Mouse (Mus musculus): ENCODE data around the gene Adm2.
A peak's percentile ranks its signal among the peaks of the same experiment; 100 is the strongest.

The Adm2 gene

DNA sequence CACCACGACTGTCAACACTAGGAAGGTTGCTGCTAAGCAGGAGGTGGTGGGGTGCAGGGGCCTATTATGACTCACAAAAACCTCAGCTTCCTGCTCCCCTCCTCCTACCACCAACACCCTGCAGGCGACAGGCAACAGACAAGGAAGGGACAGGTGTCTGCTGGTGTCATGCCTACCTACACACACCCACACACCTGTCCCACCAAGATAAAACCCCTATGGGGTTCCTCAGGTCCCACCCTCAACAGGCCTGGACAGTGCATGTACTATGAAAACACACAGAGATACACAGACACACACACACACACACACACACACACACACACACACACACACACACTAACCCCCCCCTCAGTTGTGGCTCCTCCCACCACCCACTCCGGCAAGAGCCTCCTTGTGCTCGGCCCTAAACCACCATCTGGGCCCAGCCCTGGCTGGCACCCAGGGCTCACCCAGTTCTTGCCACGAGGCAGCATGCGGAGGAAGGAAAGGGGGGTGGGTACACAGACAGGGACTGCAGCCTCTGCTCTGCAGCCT is 12.5 kb upstream of the Adm2 start:
- peak; percentile 37 for DNase-seq (ENCODE audit: low read depth)

DNA sequence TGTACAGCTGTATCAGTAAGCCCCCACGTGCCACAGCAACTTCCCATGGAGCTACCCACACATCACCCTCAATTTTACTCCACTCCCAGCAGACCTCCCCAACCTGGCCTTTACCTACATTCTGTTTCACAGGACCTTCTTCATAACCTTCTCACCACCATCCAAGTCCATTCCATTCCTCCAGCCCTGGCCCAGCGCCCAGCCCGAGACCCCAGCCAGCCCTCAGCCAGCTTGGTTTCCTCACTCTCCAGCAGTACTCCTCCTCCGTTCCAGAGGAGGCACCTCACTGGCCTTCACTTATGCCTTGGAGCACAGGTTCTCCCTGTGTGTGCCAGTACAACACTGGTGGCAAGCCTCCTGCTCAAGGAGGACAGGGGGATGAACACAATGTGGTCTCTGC is 9.2 kb upstream of the Adm2 start:
- no peak for DNase-seq (ENCODE audit: low read depth)

DNA sequence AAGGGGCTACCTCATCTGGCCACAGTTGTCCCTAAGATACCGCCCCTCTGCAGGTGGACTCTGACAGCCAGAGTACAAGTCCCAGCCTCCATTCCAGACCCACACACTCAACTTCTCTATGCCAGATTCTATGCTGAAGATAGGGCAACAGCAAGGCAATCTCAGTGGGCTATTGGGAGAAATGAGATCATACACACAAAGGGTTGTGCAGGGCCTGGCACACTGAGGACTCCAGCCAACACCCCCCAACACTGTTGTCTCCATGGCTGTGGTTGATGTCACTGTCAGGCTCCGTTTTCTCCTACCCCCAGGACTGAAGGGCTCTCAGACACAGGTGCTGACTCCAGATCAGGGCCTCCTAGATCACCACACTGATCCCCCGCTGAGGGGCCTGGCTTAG is 8.4 kb upstream of the Adm2 start:
- no peak for DNase-seq (ENCODE audit: low read depth)

DNA sequence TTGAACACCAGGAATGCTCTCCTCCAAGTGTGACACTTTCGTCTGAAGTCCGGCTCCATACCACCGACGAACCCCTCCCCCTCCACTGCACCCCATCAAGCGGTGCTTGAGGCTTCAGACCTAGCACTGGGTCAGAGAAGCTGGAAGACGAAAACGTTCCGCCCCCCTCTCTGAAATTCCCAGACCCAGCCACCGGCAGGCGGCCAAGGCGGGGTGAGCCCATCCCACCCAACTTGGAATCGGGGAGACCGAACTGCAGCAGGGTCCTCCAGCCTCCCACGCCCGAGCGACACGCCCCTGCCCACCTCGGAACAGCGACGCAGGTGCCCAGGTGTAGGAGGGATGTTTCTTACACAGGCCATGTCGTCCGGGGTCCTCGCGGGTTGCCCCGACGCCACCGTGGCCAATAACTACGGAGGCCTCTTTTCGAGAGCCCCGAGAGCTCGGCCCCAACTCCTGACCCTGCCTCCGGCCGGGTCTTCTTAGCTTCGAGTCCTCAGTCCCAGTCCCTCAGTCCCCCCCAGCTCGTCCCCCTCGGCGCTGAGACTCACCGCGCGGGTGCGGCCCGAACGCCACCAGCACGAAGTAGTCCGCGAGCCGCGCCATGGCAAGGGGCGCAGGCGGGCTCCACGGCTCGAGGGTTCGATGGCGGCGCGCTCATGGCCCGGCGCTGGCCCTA is 7.9 kb upstream of the Adm2 start:
- DNase-seq (ENCODE audit: low read depth), result no peak

DNA sequence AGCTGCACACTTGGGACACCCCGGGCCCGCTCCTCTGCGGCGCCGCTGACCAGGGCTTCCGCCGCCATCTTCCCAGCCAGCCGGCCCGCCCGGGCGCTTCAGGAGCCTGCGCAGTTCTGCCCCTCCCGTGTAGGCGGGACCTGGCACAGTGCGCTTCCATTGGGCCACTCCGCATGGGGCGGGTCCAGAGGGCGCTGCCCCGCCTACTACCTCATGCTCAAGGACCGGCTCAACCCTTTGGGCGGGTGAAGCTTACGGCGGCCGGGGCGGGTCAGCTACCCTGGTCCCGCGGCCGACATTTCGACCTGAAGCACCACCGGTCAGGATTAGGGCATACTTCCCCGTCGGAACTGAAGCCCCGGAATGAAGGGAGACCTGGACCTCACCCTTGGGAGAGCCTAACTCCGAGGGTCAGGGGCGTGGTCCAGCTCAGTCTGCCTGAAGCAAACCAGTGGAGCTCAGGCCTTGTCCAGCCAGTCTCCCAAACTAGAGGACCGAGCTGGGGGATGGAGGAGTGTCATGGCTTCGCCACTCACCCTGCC is 7.3 kb upstream of the Adm2 start, which contains the start of gene Sbf1:
Gene Sbf1, minus strand, starts transcription at position 122 of the 542 bp plus-strand sequence.
- peak; percentile 92 for DNase-seq (ENCODE audit: low read depth)

DNA sequence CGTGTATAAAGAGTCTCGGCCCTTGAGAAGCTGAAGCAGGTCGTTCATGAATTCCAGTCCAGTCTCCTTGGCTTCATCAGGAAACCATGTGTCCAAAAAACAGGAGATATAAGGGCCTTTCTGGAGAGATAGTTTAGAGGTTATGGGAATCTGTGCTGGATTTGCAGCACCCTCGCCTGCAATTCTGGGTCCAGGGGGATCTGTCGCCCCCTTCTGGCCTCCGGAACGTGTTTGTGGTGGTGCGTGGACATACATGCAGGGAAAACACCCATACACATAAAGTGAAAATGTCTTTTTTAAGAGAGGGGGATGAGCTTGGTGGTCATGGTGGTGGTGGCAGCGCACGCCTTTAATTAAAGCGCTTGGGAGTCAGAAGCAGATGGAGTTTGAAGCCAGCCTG is 6.4 kb upstream of the Adm2 start:
- no peak for DNase-seq (ENCODE audit: low read depth)

DNA sequence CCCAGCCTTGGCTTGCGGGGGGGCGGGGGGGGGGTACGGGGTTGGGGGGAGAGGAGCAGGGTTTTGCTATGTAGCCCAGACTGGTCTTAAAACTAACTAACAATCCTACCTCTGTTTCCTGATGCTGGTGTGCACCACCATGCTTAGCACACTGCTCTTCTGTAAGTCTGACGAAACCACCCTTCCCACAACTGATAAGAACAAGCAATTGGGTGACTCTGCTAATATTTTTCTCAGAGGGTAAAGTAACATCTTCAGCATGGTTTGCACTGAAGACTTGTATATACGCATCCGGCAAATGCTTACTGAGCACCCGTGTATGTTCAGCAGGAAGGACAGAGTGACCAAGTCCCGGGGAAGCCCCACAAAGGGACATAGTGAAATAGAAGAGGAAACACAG is 1.3 kb upstream of the Adm2 start:
- DNase-seq (ENCODE audit: low read depth), result no peak

DNA sequence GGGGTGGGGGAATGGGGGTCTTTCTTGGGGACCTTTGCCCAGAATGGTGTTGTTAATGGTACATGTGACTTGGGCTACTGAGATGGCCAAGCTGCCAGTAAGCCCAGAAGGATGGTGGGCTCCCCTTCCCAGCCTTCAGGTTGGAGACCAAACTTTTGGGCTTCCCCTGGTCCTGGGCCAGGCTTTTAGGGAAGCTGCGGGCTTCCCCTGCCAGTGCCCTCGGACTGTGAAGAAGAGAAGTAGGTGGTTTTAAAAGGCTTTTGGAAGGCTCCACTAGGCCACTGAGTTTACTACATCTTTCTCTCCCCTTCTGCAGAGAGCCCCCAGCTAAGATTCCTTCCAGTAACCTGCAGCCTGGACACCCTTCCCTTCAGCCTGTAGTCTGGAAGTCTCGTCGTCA is 1.1 kb downstream of the Adm2 start:
- DNase-seq (ENCODE audit: low read depth), result no peak

DNA sequence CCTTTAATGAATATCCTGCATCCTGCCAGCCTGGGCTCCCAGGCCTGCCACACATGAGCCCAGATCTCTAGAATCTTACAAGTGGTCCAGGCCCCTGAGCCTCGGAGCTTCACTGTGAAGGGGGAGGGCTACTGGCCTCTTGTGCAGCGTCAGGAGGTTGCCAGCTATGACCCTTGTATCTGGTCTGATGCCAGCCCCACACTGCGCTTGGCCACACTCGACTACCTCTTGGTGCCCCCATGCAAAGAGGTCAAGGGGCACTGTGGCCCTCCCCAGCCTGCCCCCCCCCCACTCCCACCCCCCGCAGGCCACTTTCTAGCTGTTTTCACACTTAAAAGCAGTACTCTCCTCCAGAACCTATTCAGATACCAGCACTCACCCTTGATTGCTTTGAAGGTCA is 3.9 kb downstream of the Adm2 start:
- no peak for DNase-seq (ENCODE audit: low read depth)

DNA sequence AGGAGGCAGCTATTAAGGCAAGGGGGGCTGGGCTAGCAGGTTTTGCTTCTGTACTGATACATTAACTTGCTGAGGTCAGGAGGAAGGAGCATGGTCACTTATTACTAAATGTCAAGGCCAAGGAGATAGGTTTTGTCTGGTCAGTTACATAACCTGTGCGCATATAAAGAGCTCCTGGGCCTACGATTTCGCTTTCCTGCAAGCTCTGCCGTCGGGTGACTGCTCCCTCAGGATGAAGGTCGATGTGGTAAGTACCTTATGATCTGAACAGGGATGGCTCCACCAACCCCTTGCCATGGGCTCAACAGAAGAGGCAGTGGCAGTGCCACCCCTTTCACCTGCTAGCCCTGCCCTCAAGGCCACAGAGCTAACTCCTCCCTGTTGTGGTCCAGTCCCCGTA is 11.8 kb downstream of the Adm2 start, which contains the start of gene Miox:
Gene Miox, plus strand, starts transcription at position 128 of the 400 bp plus-strand sequence.
- DNase-seq (ENCODE audit: low read depth), result no peak

DNA sequence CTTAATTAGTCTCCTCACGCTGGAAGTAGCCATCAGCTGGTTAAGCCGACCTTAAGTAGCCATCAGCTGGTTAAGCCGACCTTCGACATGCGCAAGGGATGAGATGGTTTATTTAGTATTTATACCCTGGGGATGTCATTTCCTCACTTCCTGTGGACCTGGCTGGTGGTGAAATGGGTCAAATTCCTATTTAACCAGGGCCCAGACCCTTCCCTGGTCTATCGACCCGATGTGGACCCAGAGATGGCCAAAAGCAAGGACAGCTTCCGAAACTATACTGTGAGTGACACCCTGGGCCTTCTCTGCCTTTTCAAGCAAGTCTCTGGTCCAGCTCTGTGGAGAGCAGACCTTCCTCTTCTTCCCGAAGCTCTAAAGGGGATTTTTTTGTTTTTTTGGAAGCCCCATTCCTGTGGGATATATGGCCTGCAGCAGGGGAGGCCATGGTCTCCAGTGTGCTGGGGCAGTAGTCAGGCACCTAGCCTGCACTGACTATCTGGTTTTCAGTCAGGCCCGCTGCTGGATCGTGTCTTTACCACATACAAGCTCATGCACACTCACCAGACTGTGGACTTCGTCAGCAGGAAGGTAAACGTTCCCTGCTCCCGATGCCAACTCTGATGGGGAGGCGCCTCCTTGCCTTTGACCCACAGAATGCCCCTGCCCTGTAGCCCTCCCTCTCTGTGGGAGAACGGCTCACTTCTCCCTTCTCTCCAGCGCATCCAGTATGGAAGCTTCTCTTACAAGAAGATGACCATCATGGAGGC is 12.4 kb downstream of the Adm2 start:
- no peak for DNase-seq (ENCODE audit: low read depth)

DNA sequence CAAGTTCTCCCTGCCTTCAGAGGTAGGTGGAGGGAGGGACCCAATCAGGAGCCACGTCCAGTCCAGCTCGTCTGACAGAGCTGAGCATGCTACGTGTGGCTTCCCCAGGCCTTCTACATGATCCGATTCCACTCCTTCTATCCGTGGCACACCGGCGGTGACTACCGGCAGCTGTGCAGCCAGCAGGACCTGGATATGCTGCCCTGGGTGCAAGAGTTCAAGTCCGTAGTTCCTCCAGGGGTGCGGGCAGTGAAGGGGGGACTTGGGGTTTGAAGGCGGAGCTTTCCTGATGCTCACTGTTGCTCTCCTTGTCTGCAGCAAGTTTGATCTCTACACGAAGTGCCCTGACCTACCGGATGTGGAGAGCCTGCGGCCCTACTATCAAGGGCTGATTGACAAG is 13.9 kb downstream of the Adm2 start:
- DNase-seq (ENCODE audit: low read depth), result no peak

DNA sequence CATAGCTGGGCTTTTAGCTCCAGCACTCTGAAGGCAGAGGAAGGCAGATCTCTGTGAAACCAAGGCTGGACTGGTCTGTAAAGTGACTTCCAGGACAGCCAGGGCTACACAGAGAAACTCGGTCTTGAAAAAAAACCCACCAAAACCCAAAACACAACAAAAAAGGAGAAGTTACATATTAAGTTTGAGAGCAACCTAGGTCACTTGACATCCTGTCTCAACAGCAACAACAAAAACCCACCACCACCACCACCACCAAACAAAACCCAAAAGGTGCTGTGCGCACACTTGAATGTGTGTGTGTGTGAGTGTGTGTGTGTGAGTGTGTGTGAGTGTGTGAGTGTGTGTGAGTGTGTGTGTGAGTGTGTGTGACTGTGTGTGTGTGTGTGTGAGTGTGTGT is 17.2 kb downstream of the Adm2 start:
- DNase-seq (ENCODE audit: low read depth), result no peak

DNA sequence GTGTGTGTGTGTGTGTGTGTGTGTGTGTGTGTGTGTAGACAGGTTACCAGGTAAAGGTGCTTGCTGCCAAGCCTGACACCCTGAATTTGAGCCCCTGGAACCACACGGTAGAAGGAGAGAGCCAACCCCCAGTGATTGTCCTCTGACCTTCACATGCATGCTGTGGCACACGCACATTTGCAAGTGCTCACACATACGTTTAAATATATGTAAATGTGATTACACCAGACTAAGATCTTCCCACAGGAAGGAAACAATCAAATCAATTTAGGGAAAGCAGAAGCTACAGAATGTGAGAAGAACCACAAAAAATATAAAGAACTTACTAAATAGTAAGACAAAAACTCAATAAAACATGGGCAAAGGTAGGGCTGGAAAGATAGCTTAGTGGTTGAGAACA is 17.6 kb downstream of the Adm2 start:
- DNase-seq (ENCODE audit: low read depth), result no peak

DNA sequence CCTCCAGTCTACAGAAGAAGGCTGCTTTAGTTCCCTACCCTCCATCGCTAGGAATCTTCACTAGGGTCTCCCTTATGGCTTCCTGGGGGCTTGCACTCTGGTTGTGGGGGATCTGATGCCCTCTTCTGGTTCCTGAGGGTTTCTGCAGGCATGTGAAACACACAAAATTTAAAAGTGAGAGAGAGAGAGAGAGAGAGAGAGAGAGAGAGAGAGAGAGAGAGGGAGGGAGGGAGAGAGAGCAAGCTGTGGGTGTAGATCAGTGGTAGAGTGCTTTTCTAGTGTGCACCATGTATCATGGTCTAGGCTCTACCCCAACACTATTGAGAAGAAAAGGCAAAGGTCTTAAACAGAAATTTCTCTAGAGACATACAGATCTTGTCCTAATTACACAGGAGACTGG is 19.2 kb downstream of the Adm2 start:
- no peak for DNase-seq (ENCODE audit: low read depth)

DNA sequence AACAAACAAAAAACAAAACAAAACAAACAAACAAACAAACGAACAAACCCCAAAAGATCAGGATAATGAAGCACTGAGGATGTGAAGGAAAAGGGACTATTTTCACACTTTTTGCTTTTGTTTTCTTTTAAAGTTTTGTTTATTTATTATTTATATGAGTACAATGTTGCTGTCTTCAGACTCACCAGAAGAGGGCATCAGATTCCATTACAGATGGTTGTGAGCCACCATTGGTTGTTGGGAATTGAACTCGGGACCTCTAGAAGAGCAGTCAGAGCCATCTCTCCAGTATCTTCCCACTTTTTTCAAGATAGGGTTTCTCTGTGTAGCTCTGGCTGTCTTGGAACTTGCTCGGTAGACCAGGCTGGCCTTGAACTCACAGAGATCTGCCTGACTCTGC is 20.8 kb downstream of the Adm2 start:
- no peak for DNase-seq (ENCODE audit: low read depth)

DNA sequence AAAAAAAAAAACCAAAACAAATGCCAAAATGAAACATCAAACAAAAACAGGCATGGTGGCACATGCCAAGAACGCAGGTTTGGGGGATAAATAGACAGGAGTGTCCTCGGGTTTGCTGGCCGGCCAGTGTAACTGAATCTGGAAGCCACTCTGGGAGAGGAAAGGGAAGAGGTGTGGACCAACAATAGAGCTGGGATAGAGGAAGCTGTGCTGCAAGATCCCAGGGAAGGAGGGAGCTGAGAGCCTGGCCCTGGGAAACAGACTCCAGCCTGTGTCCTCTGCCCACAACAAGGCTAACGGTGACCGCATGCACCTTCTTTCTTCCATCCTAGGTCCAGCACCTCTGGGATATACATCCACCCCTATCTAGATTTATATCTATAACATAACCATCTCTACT is 27.9 kb downstream of the Adm2 start:
- DNase-seq (ENCODE audit: low read depth), result no peak

DNA sequence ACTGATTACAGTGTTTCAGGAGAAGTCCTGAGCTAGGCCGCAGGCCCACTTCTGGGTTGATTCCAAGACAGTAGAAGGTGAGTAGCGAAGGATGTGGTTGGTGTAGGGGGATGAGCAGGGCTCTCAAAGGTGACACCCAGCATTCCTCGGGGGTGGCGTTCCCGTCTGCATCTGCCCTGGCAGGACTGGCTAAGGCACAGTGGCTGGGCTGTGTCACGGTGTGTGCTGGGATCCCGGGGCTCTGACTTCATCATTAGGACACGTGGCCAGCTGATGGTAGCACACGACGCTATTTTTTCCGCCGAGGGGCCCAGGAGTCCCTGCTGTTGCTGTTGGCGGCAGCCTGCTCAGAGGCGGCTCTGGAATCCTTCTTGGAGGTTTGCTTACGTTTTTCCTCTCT is 28.8 kb downstream of the Adm2 start:
- no peak for DNase-seq (ENCODE audit: low read depth)

DNA sequence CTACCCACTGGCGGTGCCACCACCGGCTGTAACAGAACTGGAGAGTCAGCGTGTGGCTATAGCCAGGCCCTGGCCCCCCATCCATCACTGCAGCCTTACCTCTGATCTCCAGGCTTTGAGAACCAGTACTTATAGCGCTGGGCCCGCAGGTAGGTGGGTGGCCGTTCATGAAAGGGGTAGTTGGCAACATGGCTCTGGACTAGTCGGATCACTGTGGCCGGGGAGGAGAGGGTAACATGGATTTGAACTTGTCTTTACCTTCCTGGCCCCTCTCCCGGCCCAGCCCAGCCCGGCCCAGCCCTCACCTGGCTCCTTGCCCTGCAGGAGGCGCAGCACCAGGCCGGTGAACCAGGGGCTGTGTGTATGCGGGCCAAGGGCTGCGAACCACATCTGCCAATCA is 29.5 kb downstream of the Adm2 start:
- DNase-seq (ENCODE audit: low read depth), result no peak

DNA sequence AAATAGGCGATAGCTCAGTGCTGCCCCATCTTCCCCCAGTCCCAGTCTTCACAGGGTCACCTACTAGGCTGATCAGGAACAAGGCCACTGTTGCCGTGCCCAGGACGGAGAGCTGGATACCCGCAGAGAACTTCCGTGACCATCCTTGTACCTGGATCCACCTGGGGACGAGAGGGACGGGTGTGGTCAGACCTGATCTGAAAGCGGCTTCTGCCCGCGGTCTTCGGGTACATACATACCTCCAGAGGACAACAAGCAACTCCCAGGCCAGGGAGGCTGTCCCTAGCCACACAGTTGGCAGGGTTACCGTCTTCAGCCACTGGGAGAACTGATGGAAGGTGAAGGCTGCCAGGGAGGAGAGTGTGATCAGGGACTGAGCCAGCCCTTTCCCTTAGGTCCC is 30.3 kb downstream of the Adm2 start:
- DNase-seq (ENCODE audit: low read depth), result no peak

DNA sequence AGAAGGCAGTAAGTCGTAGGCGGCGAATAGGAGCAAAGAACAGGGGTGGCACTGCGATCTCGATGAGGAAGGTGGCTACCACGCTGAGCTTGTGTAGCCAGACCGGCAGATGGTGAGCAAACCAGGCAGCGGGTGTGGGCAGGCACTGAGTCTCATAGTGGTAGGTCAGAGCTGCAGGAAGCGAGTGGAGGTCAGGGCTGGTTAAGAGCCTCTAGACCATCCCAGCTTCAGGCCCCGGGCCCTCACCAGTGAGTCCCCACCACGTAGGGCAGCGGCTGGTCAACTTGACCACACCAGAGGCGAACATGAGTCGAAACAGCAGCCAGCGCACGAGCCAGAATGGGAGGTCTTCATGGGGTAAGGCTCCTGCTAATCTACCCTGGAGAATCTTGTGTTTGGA is 31.3 kb downstream of the Adm2 start:
- DNase-seq (ENCODE audit: low read depth), result no peak

DNA sequence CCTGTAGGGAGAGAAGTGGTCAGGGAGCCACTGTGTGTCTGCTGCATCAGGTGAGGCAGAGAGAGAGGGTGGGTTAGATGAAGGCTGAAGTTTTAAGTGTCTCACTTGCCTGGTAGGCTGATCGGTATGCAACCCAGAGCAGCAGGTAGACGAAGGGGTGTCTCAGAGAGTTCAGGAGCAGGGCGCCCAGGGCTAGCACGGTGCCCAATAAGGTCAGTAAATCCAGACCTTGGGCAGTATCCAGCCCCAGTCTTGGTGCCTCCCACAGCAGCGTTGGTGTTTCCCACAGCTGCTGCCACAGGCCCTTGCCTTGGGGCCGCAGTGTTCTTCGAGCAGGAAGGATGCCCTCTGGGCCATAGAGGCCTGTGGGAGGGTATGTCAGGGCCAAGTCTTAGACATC is 31.9 kb downstream of the Adm2 start:
- no peak for DNase-seq (ENCODE audit: low read depth)
